Mouse (Mus musculus): ENCODE data around the gene Abat. TPM values are rescaled to one million over a fixed set of nuclear protein-coding genes. Genes with fewer than 3 reads are reported as not detected.
A peak's percentile ranks its signal among the peaks of the same experiment; 100 is the strongest.

The Abat gene
- polyA plus RNA-seq, 1 experiment from 2014 or later: 16.2 TPM

DNA sequence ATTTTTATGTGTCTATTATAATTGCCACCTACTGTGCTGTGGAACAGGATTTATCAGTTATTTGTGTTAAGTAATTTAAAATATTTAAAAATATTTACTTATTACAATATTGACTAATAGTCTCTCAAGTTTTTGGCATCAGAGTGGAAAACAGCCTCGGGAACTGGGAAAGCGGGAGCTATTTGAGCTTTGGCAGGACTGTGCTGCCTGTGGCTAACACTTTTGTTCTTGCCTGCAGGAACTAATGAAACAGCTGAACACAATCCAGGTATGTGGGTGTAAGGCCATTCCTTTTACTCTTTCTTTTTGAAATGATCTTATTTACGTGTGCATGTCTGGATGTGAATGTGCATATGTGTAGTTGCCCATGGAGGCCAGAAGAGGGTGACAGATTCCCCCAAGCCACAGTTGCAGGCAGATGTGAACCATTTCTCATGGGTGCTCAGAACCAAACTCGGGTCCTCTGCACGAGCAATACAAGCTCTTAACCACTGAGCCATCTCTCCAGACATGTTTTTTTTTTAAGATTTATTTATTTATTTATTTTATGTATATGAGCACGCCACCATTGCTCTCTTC lies 68.5 kb downstream of the Abat start:
- no peak overlapping the region for H3K4me2 ChIP-seq (replicated peaks; ENCODE audit: low read depth, low read length)
- ATAC-seq (ENCODE audit: insufficient number of reproducible peaks, insufficient read depth, low FRiP score, low read depth): no peak
- no peaks in the 10 kb centered on the region for H3K9me3 ChIP-seq (ENCODE audit: control insufficient read depth, low read depth, low read length)
- H3K27ac ChIP-seq (ENCODE audit: low read length): no peak overlapping the region
- H3K36me3 ChIP-seq (ENCODE audit: control insufficient read depth, insufficient read depth, low read length): peaks cover 7% of the 10 kb centered on the region; the same call in 1 of the 2 replicates
- no peak overlapping the region for H3K4me3 ChIP-seq (ENCODE audit: low read depth, low read length)
- WGBS: 90% methylated on average over 6 of the region's 6 CpGs
- H3K9ac ChIP-seq (replicated peaks; ENCODE audit: low read depth, low read length): no peak overlapping the region
- no peaks in the 10 kb centered on the region for H3K4me1 ChIP-seq (ENCODE audit: control insufficient read depth, insufficient read depth, low read length)
- H3K27me3 ChIP-seq (ENCODE audit: control insufficient read depth, insufficient read depth, low read length): no peaks in the 10 kb centered on the region

GRCm38 (mm10) chr16:8582579-8583295 lies 69.5 kb downstream of the Abat start:
- Histone ChIP-seq H3K9ac (replicated peaks; ENCODE audit: low read depth, low read length) (no peak overlapping the region), H3K9me3 (ENCODE audit: control insufficient read depth, low read depth, low read length) (no peaks in the 10 kb centered on the region), H3K4me3 (ENCODE audit: low read depth, low read length) (no peak overlapping the region), H3K4me1 (ENCODE audit: control insufficient read depth, insufficient read depth, low read length) (no peaks in the 10 kb centered on the region), H3K27ac (ENCODE audit: low read length) (no peak overlapping the region), H3K4me2 (replicated peaks; ENCODE audit: low read depth, low read length) (no peak overlapping the region), H3K27me3 (ENCODE audit: control insufficient read depth, insufficient read depth, low read length) (no peaks in the 10 kb centered on the region), H3K36me3 (ENCODE audit: control insufficient read depth, insufficient read depth, low read length) (peaks cover 7% of the 10 kb centered on the region; the same call in 1 of the 2 replicates)
- 95% methylated on average over 5 of the region's 5 CpGs for WGBS
- ATAC-seq (ENCODE audit: insufficient number of reproducible peaks, insufficient read depth, low FRiP score, low read depth): no peak

DNA sequence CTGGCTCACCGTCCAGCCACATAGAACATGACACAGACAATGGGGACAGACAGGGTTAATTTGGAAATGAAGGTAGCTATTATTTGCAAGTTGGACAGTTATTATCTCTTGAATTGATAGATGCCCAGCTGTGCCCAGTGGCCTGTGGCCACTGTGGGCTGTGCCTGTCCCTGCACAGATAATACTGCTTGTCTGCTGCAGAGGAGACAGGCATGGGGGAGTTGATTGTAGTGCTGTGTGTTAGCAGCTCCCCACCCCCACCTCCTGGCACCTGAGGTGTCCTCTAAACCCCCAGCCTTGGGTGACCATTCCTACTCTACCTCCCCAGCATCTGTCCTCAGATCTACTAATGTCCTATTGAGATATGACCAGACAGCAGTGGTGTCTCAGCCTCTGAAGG lies 71.0 kb downstream of the Abat start:
- Histone ChIP-seq H3K4me2 (replicated peaks; ENCODE audit: low read depth, low read length) (no peak overlapping the region), H3K4me3 (ENCODE audit: low read depth, low read length) (no peak overlapping the region), H3K27ac (ENCODE audit: low read length) (no peak overlapping the region), H3K9ac (replicated peaks; ENCODE audit: low read depth, low read length) (no peak overlapping the region), H3K36me3 (ENCODE audit: control insufficient read depth, insufficient read depth, low read length) (peaks cover 3% of the 10 kb centered on the region), H3K4me1 (ENCODE audit: control insufficient read depth, insufficient read depth, low read length) (no peaks in the 10 kb centered on the region), H3K9me3 (ENCODE audit: control insufficient read depth, low read depth, low read length) (no peaks in the 10 kb centered on the region), H3K27me3 (ENCODE audit: control insufficient read depth, insufficient read depth, low read length) (no peaks in the 10 kb centered on the region)
- WGBS: 88% methylated on average over 1 of the region's 1 CpGs
- ATAC-seq (ENCODE audit: insufficient number of reproducible peaks, insufficient read depth, low FRiP score, low read depth): no peak

GRCm38 (mm10) chr16:8585056-8585455 lies 71.8 kb downstream of the Abat start:
- 71% methylated on average over 5 of the region's 5 CpGs for WGBS
- no peak overlapping the region for H3K4me2 ChIP-seq (replicated peaks; ENCODE audit: low read depth, low read length)

DNA sequence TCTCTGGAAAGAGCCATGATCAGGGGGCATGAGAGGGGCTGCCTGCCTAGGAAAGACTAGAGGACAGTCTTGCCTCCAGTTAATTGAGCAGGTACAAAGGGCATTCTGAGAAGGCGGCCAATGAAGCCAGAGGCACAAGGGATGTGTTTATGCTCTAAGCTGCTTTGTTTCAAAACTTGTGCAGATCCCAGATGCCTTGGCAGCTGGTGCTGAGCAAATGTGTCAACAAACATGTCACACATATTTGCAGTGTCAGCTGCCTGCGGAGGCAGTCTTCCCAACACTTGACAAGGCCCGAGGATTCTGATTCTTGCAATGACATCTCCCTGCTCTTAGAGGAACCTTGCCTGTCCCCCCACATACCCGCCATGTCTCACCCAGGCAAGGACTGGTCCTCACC lies 82.2 kb downstream of the Abat start:
- H3K36me3 ChIP-seq (ENCODE audit: control insufficient read depth, insufficient read depth, low read length): no peaks in the 10 kb centered on the region
- WGBS: 67% methylated on average over 4 of the region's 4 CpGs

More at GRCm38 (mm10) chr16:8585056-8585455, 71.8 kb downstream of the Abat start:
- Histone ChIP-seq H3K4me3 (ENCODE audit: low read depth, low read length) (no peak overlapping the region), H3K36me3 (ENCODE audit: control insufficient read depth, insufficient read depth, low read length) (peaks cover 6% of the 10 kb centered on the region), H3K9me3 (ENCODE audit: control insufficient read depth, low read depth, low read length) (no peaks in the 10 kb centered on the region), H3K9ac (replicated peaks; ENCODE audit: low read depth, low read length) (no peak overlapping the region), H3K27me3 (ENCODE audit: control insufficient read depth, insufficient read depth, low read length) (no peaks in the 10 kb centered on the region), H3K27ac (ENCODE audit: low read length) (no peak overlapping the region), H3K4me1 (ENCODE audit: control insufficient read depth, insufficient read depth, low read length) (no peaks in the 10 kb centered on the region)
- ATAC-seq (ENCODE audit: insufficient number of reproducible peaks, insufficient read depth, low FRiP score, low read depth): no peak

DNA sequence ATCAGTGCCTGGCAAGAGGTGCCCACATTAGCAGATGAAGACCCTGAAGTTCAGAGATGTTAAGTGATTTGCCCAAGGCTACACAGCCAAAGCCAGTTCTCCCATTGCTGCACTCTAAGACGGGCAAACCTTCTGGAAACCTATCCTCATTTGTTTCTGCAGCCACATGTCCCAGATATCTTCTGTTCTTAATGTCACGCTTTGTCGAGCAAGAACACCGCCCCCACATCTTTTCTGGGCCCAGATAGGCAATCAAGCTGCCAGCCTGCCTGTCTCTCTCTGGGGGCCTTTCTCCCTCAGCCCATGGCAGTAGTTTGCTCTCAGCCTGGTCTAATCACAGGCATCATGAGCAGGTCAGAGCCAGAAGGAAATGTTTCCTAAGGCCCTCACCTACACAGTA lies 83.1 kb downstream of the Abat start:
- Histone ChIP-seq H3K27me3 (ENCODE audit: control insufficient read depth, insufficient read depth, low read length) (no peaks in the 10 kb centered on the region), H3K9ac (replicated peaks; ENCODE audit: low read depth, low read length) (no peak overlapping the region), H3K9me3 (ENCODE audit: control insufficient read depth, low read depth, low read length) (no peaks in the 10 kb centered on the region), H3K4me1 (ENCODE audit: control insufficient read depth, insufficient read depth, low read length) (no peaks in the 10 kb centered on the region), H3K4me3 (ENCODE audit: low read depth, low read length) (no peak overlapping the region), H3K27ac (ENCODE audit: low read length) (no peak overlapping the region), H3K36me3 (ENCODE audit: control insufficient read depth, insufficient read depth, low read length) (no peaks in the 10 kb centered on the region), H3K4me2 (replicated peaks; ENCODE audit: low read depth, low read length) (no peak overlapping the region)
- ATAC-seq (ENCODE audit: insufficient number of reproducible peaks, insufficient read depth, low FRiP score, low read depth): no peak
- WGBS: 89% methylated on average over 4 of the region's 4 CpGs

More for the DNA sequence above, 82.2 kb downstream of the Abat start:
- no peak for ATAC-seq (ENCODE audit: insufficient number of reproducible peaks, insufficient read depth, low FRiP score, low read depth)
- H3K4me1 ChIP-seq (ENCODE audit: control insufficient read depth, insufficient read depth, low read length): no peaks in the 10 kb centered on the region
- H3K9me3 ChIP-seq (ENCODE audit: control insufficient read depth, low read depth, low read length): no peaks in the 10 kb centered on the region
- no peak overlapping the region for H3K9ac ChIP-seq (replicated peaks; ENCODE audit: low read depth, low read length)
- H3K4me3 ChIP-seq (ENCODE audit: low read depth, low read length): no peak overlapping the region
- H3K27ac ChIP-seq (ENCODE audit: low read length): no peak overlapping the region
- H3K27me3 ChIP-seq (ENCODE audit: control insufficient read depth, insufficient read depth, low read length): no peaks in the 10 kb centered on the region
- H3K4me2 ChIP-seq (replicated peaks; ENCODE audit: low read depth, low read length): no peak overlapping the region

DNA sequence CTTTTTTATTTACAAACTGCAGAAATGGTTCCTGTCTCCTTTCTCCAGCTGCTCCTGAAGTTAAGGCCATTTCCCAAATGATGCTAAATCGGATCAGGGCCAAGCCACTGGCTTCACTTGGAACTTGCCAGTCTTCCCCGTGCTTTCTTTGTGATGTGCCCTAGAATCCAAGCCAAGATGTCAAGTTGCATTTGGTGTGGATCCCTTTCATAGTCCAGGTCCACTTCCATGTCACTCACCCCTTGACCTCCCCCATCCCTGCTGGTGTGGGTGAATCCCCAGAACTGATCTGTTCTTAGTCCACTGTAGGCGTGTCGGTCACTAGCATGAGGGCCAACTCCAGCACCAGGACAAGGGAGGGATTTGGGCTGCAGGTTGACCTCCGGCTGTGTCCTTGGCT lies 84.3 kb downstream of the Abat start:
- Histone ChIP-seq H3K27ac (ENCODE audit: low read length) (no peak overlapping the region), H3K9ac (replicated peaks; ENCODE audit: low read depth, low read length) (no peak overlapping the region), H3K4me1 (ENCODE audit: control insufficient read depth, insufficient read depth, low read length) (no peaks in the 10 kb centered on the region), H3K9me3 (ENCODE audit: control insufficient read depth, low read depth, low read length) (no peaks in the 10 kb centered on the region), H3K4me2 (replicated peaks; ENCODE audit: low read depth, low read length) (no peak overlapping the region), H3K27me3 (ENCODE audit: control insufficient read depth, insufficient read depth, low read length) (no peaks in the 10 kb centered on the region), H3K4me3 (ENCODE audit: low read depth, low read length) (no peak overlapping the region), H3K36me3 (ENCODE audit: control insufficient read depth, insufficient read depth, low read length) (no peaks in the 10 kb centered on the region)
- 86% methylated on average over 5 of the region's 5 CpGs for WGBS
- ATAC-seq (ENCODE audit: insufficient number of reproducible peaks, insufficient read depth, low FRiP score, low read depth): no peak

DNA sequence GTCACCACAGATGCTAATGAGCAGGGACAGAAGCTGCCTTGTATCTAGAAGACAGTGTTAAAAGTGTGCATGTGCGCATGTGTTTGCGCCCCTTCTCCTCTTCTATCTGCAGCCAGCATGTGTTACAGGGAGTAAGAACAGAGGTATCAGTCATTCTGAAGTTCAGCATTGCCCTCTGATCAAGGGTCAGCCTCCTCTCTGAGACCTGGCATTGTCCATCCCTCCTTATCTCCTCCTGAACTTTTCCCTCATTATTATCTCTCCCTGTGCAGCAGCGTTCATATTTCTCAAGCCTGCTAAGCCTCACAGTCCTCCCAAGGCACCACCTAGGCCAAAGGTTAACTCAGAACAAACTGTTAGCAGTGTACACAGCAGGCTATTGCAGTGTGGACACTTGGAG lies 90.6 kb downstream of the Abat start:
- 0 out of 2 replicates have a peak, but pooled peaks have one; percentile 37 for ATAC-seq (ENCODE audit: insufficient number of reproducible peaks, insufficient read depth, low FRiP score, low read depth)
- Histone ChIP-seq H3K9me3 (ENCODE audit: control insufficient read depth, low read depth, low read length) (no peaks in the 10 kb centered on the region), H3K4me2 (replicated peaks; ENCODE audit: low read depth, low read length) (no peak overlapping the region), H3K36me3 (ENCODE audit: control insufficient read depth, insufficient read depth, low read length) (no peaks in the 10 kb centered on the region), H3K9ac (replicated peaks; ENCODE audit: low read depth, low read length) (no peak overlapping the region), H3K4me3 (ENCODE audit: low read depth, low read length) (no peak overlapping the region), H3K27ac (ENCODE audit: low read length) (no peak overlapping the region), H3K4me1 (ENCODE audit: control insufficient read depth, insufficient read depth, low read length) (no peaks in the 10 kb centered on the region), H3K27me3 (ENCODE audit: control insufficient read depth, insufficient read depth, low read length) (no peaks in the 10 kb centered on the region)
- WGBS: 62% methylated on average over 3 of the region's 3 CpGs

Data from stomach, embryonic 14.5 days (tissue).